Mouse (Mus musculus) testis, adult 2 months (tissue): Measurements from ENCODE around the gene Ppp1r1c. TPM values are rescaled to one million over a fixed set of nuclear protein-coding genes. Genes with fewer than 3 reads are reported as not detected.

Source experiments
- H3K27ac ChIP-seq: fragments of 200-500 bp; 2 replicates; pipeline ENCODE4 v1.5.1; 2012; ENCODE audit warnings: low read depth, low read length; ENCODE audit not compliant: control insufficient read depth, insufficient read depth
- H3K27me3 ChIP-seq: fragments of 200-500 bp; 2 replicates; pipeline ENCODE4 v1.6.1; 2012; ENCODE audit warnings: mild to moderate bottlenecking, low read length, moderate library complexity; ENCODE audit not compliant: control insufficient read depth, insufficient read depth
- H3K36me3 ChIP-seq: fragments of 200-500 bp; 2 replicates; pipeline ENCODE4 v1.6.1; 2012; ENCODE audit warnings: mild to moderate bottlenecking, low read length; ENCODE audit not compliant: control insufficient read depth, insufficient read depth
- H3K4me1 ChIP-seq: fragments of 200-500 bp; 2 replicates; pipeline ENCODE4 v1.6.1; 2012; ENCODE audit warnings: low read length; ENCODE audit not compliant: control insufficient read depth, insufficient read depth
- H3K4me3 ChIP-seq: fragments of 200-500 bp; 2 replicates; pipeline ENCODE4 v1.5.1; 2012; ENCODE audit warnings: low read depth, mild to moderate bottlenecking, low read length, moderate library complexity, mixed read lengths; ENCODE audit not compliant: control insufficient read depth
- CTCF ChIP-seq: fragments of 200-500 bp; IDR thresholded peaks from 2 replicates; pipeline ENCODE4 v1.5.1; 2012; ENCODE audit warnings: low read depth, mild to moderate bottlenecking, inconsistent platforms, low read length, moderate library complexity; ENCODE audit not compliant: control insufficient read depth, insufficient read depth, insufficient replicate concordance
- POLR2A ChIP-seq: fragments of 200-500 bp; IDR thresholded peaks from 2 replicates; pipeline ENCODE4 v1.6.1; 2012; ENCODE audit warnings: low read depth, mild to moderate bottlenecking, inconsistent platforms, low read length, moderate library complexity; ENCODE audit not compliant: control insufficient read depth
- polyA plus RNA-seq: library from polyadenylated mRNA; depleted of rRNA; stranded (reverse); fragments of >200 nt; gene quantifications from 2 replicates; pipeline ENCODE4 v1.2.3, GENCODE M21; 2012; rRNA removed

Ppp1r1c gene
- polyA plus RNA-seq, 1 experiment, result 11.9 TPM

GRCm38 (mm10) chr2:79865275-79865999 is 157.9 kb downstream of the Ppp1r1c start:
- TF ChIP-seq CTCF (no peak), POLR2A (no peak)
- H3K36me3 ChIP-seq, result no peaks in the 10 kb centered on the region
- H3K27me3 ChIP-seq, result no peaks in the 10 kb centered on the region
- no peaks in the 10 kb centered on the region for H3K4me1 ChIP-seq
- H3K4me3 ChIP-seq, result no peak overlapping the region
- H3K27ac ChIP-seq, result no peak overlapping the region

Other genes starting within 250 kb of the Ppp1r1c start
- 3.4 and 3.9 TPM in 2 replicates for gene Itprid2, start 72.4 kb upstream of the Ppp1r1c start, polyA plus RNA-seq